Mouse (Mus musculus) 3134 (cell line): ENCODE data around the gene Olfr142.
"Not testable (repeated sequence)": the region's sequence is repeated elsewhere in the genome, so short reads cannot be mapped to it uniquely, and the experiment has no call there.

Source experiments
- DNase-seq: peaks from one replicate; pipeline ENCODE4 v3.0.0-alpha.2; 2011; ENCODE audit warnings: low spot score; ENCODE audit not compliant: insufficient read length; ENCODE audit errors: extremely low read depth

Gene Olfr142

GRCm38 (mm10) chr2:90257492-90257891 lies at the start of gene Olfr142:
TSS of gene Olfr142 (minus strand) at chr2:90257592.
- no peak for DNase-seq

GRCm38 (mm10) chr2:90292741-90293140 lies 35.3 kb upstream of the Olfr142 start, which contains the start of gene Olfr1272:
TSS of gene Olfr1272 (minus strand) at chr2:90292841.
- DNase-seq: no peak

GRCm38 (mm10) chr2:90270932-90271331 lies 13.5 kb upstream of the Olfr142 start, which contains the start of gene Olfr1271:
TSS of gene Olfr1271 (minus strand) at chr2:90271032.
- DNase-seq: no peak

GRCm38 (mm10) chr2:90224393-90224792 lies 33.0 kb downstream of the Olfr142 start, which contains the start of gene Olfr1506:
TSS of gene Olfr1506 (minus strand) at chr2:90224493.
- DNase-seq: not testable (repeated sequence)
